Mouse (Mus musculus) skeletal muscle tissue, adult 2 months (tissue): ENCODE measurements around the gene Tjp2.

ENCODE experiments used
- DNase-seq: peaks from one replicate; pipeline ENCODE4 v3.0.0-alpha.2; 2012; ENCODE audit warnings: low read depth, low spot score

Tjp2 gene

GRCm38 (mm10) chr19:24180415-24180814 lies 44.4 kb downstream of the Tjp2 start:
- DNase-seq = no peak

GRCm38 (mm10) chr19:24178086-24178485 lies 46.7 kb downstream of the Tjp2 start:
- DNase-seq = no peak

- DNase-seq = no peak
Measured at GRCm38 (mm10) chr19:24176692-24177091, 48.1 kb downstream of the Tjp2 start.

GRCm38 (mm10) chr19:24174896-24175295 lies 49.9 kb downstream of the Tjp2 start:
- DNase-seq = no peak

- peak; percentile 81 for DNase-seq
Measured at GRCm38 (mm10) chr19:24173608-24174523, 51.0 kb downstream of the Tjp2 start.

GRCm38 (mm10) chr19:24173020-24173419 lies 51.8 kb downstream of the Tjp2 start:
- DNase-seq = no peak

- no peak for DNase-seq
Measured at GRCm38 (mm10) chr19:24168531-24168930, 56.3 kb downstream of the Tjp2 start.

GRCm38 (mm10) chr19:24166516-24167091 lies 58.2 kb downstream of the Tjp2 start:
- DNase-seq = peak; percentile 56

- no peak for DNase-seq
Measured at GRCm38 (mm10) chr19:24163974-24164373, 60.9 kb downstream of the Tjp2 start.

GRCm38 (mm10) chr19:24160460-24160859 lies 64.4 kb downstream of the Tjp2 start:
- no peak for DNase-seq

GRCm38 (mm10) chr19:24159751-24160150 lies 65.1 kb downstream of the Tjp2 start:
- DNase-seq = no peak

- DNase-seq = peak; percentile 55
Measured at GRCm38 (mm10) chr19:24159334-24159733, 65.5 kb downstream of the Tjp2 start.

- DNase-seq = no peak
Measured at GRCm38 (mm10) chr19:24156067-24156455, 68.8 kb downstream of the Tjp2 start.

GRCm38 (mm10) chr19:24155395-24156066 lies 69.3 kb downstream of the Tjp2 start:
- no peak for DNase-seq

- no peak for DNase-seq
Measured at GRCm38 (mm10) chr19:24153266-24154023, 71.4 kb downstream of the Tjp2 start.

- DNase-seq = no peak
Measured at GRCm38 (mm10) chr19:24144009-24144408, 80.8 kb downstream of the Tjp2 start.

GRCm38 (mm10) chr19:24142621-24143061 lies 82.2 kb downstream of the Tjp2 start:
- DNase-seq = no peak

- DNase-seq = no peak
Measured at GRCm38 (mm10) chr19:24140298-24140697, 84.5 kb downstream of the Tjp2 start.

- no peak for DNase-seq
Measured at GRCm38 (mm10) chr19:24137392-24137791, 87.4 kb downstream of the Tjp2 start.

GRCm38 (mm10) chr19:24134991-24135390 lies 89.8 kb downstream of the Tjp2 start:
- DNase-seq = no peak

- peak; percentile 55 for DNase-seq
Measured at GRCm38 (mm10) chr19:24134144-24134911, 90.5 kb downstream of the Tjp2 start.
